ENCODE assay signal across 45 mouse cellular contexts in the genomic region with DNA sequence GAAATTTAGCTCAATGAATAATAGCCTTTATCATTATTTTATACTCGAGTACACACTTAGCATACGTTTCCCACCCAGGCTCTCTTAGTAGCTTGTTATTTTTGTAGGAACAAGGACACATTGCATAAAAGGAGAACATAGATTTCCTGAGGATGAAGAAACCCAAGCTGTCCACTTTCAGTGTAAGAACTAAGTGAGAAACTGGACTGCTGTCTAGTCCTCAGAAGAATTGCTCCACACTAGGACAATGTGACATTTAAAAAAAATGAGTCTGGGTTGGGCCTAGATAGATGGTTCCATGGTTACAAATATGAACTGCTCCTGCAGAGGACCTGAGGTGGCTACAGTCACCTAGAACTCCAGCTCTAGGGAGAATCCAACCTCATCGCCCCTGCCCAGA. TPM values are rescaled to one million over a fixed set of nuclear protein-coding genes. Genes with fewer than 3 reads are reported as not detected.
"Had no signal": no experiment of that assay in that cellular context is flagged by ENCODE, and none has a peak within 500 bp of the region (broad histone marks: within the 10 kb centered on the region; RNA-seq: fewer than 3 reads in every experiment).

No protein-coding gene starts in this region.

- H3K4me2 ChIP-seq: limb, embryonic 12.5 days; limb, embryonic 13.5 days; limb, embryonic 15.5 days; liver, embryonic 12.5 days; liver, embryonic 13.5 days; liver, embryonic 15.5 days; lung, embryonic 14.5 days; lung, embryonic 15.5 days; midbrain, embryonic 12.5 days; midbrain, embryonic 13.5 days; midbrain, embryonic 15.5 days; neural tube, embryonic 12.5 days; neural tube, embryonic 13.5 days had no signal

- H3K4me1 ChIP-seq: liver, embryonic 12.5 days; liver, embryonic 13.5 days; liver, embryonic 15.5 days; megakaryocyte, embryonic 14.5 days; midbrain, embryonic 15.5 days; neural tube, embryonic 12.5 days; neural tube, embryonic 13.5 days had no signal

- H3K4me3 ChIP-seq: left cerebral cortex, adult 2 months; limb, embryonic 10.5 days; limb, embryonic 12.5 days; limb, embryonic 13.5 days; limb, embryonic 15.5 days; liver, embryonic 12.5 days; liver, embryonic 13.5 days; liver, embryonic 15.5 days; lung, embryonic 15.5 days; megakaryocyte, embryonic 14.5 days; midbrain, embryonic 12.5 days; midbrain, embryonic 13.5 days; midbrain, embryonic 15.5 days; myocyte; neural tube, embryonic 12.5 days; neural tube, embryonic 13.5 days had no signal

- H3K36me3 ChIP-seq: limb, embryonic 10.5 days; limb, embryonic 12.5 days; limb, embryonic 13.5 days; limb, embryonic 15.5 days; liver, embryonic 12.5 days; liver, embryonic 13.5 days; liver, embryonic 15.5 days; lung, embryonic 15.5 days; midbrain, embryonic 12.5 days; midbrain, embryonic 13.5 days; midbrain, embryonic 15.5 days; neural tube, embryonic 12.5 days; neural tube, embryonic 13.5 days had no signal

- DNase-seq: left cerebral cortex, postnatal 4 days; liver; liver, embryonic 13.5 days; liver, postnatal 0 days; lung, adult 18-20 months; lung, adult 2 months; lung, embryonic 14.5 days; lung, postnatal 10 days; lung, postnatal 36 days; lung, postnatal 4 days; midbrain, embryonic 14.5 days had no signal

- H3K9ac ChIP-seq: limb, embryonic 12.5 days; limb, embryonic 13.5 days; limb, embryonic 15.5 days; liver, embryonic 12.5 days; liver, embryonic 13.5 days; liver, embryonic 14.5 days; liver, embryonic 15.5 days; liver, postnatal 0 days; lung, embryonic 14.5 days; lung, embryonic 15.5 days; midbrain, embryonic 12.5 days; midbrain, embryonic 13.5 days; midbrain, embryonic 15.5 days; neural tube, embryonic 12.5 days; neural tube, embryonic 13.5 days had no signal

- ATAC-seq: liver, embryonic 12.5 days; liver, postnatal 0 days; midbrain, embryonic 13.5 days; midbrain, embryonic 15.5 days; midbrain, embryonic 16.5 days had no signal

- H3K27ac ChIP-seq: left cerebral cortex, adult 2 months; limb, embryonic 10.5 days; limb, embryonic 12.5 days; limb, embryonic 13.5 days; limb, embryonic 15.5 days; liver, embryonic 12.5 days; liver, embryonic 13.5 days; liver, embryonic 14.5 days; liver, embryonic 15.5 days; lung, embryonic 15.5 days; macrophage; midbrain, embryonic 12.5 days; midbrain, embryonic 13.5 days; midbrain, embryonic 15.5 days; neural tube, embryonic 12.5 days; neural tube, embryonic 13.5 days had no signal

- H3K27me3 ChIP-seq: limb, embryonic 12.5 days; limb, embryonic 13.5 days; limb, embryonic 15.5 days; liver, embryonic 12.5 days; liver, embryonic 13.5 days; liver, embryonic 15.5 days; lung, embryonic 15.5 days; megakaryocyte, embryonic 14.5 days; midbrain, embryonic 12.5 days; midbrain, embryonic 13.5 days; midbrain, embryonic 15.5 days; neural tube, embryonic 12.5 days; neural tube, embryonic 13.5 days had no signal

- H3K9me3 ChIP-seq: limb, embryonic 10.5 days; limb, embryonic 12.5 days; limb, embryonic 13.5 days; limb, embryonic 15.5 days; liver, embryonic 12.5 days; liver, embryonic 13.5 days; liver, embryonic 15.5 days; lung, embryonic 15.5 days; megakaryocyte, embryonic 14.5 days; midbrain, embryonic 12.5 days; midbrain, embryonic 13.5 days; midbrain, embryonic 15.5 days; neural tube, embryonic 12.5 days; neural tube, embryonic 13.5 days had no signal

RNA-seq across cellular contexts. Expression of a gene that starts 20.7 kb away (rescaled TPM):
- total RNA-seq: left cerebral cortex, adult 18-20 months; left cerebral cortex, adult 2 months; left cerebral cortex, adult 8-10 months; left cerebral cortex, postnatal 10 days; left cerebral cortex, postnatal 14 days; left cerebral cortex, postnatal 25 days; left cerebral cortex, postnatal 36 days; left cerebral cortex, postnatal 4 days; liver, adult 2 months; megakaryocyte, adult 5-6 weeks; megakaryocyte-erythroid progenitor cell, adult 5-6 weeks; midbrain, postnatal 0 days; monocyte, adult 5-6 weeks had no signal
- polyA plus RNA-seq: limb, embryonic 10.5 days; limb, embryonic 11.5 days; limb, embryonic 12.5 days; limb, embryonic 13.5 days; limb, embryonic 14.5 days; limb, embryonic 15.5 days; liver, adult 2 months; liver, embryonic 12.5 days; liver, embryonic 13.5 days; liver, embryonic 14.5 days; liver, embryonic 15.5 days; liver, embryonic 16.5 days; liver, postnatal 0 days; lung, adult 2 months; lung, embryonic 14.5 days; lung, embryonic 15.5 days; lung, embryonic 16.5 days; macrophage; midbrain, embryonic 12.5 days; midbrain, embryonic 13.5 days; midbrain, embryonic 14.5 days; midbrain, embryonic 15.5 days; midbrain, embryonic 16.5 days; midbrain, postnatal 0 days; myocyte; neural tube, embryonic 11.5 days; neural tube, embryonic 12.5 days; neural tube, embryonic 13.5 days had no signal
